Mouse (Mus musculus) olfactory bulb, adult 2 months (tissue): ENCODE data around the gene P4hb.

Source experiments
- CTCF ChIP-seq: fragments of 200-500 bp; IDR thresholded peaks from 2 replicates; pipeline ENCODE4 v1.5.1; 2012; ENCODE audit warnings: low read depth, mild to moderate bottlenecking, low read length, moderate library complexity; ENCODE audit not compliant: insufficient read depth
- POLR2A ChIP-seq: fragments of 200-500 bp; IDR thresholded peaks from 2 replicates; pipeline ENCODE4 v1.6.1; 2012; ENCODE audit warnings: mild to moderate bottlenecking, low read depth, low read length, moderate library complexity; ENCODE audit not compliant: insufficient read depth

- no peak for TF ChIP-seq POLR2A
- no peak for TF ChIP-seq CTCF
These were observed 47.1 kb downstream of the P4hb start for GRCm38 (mm10) chr11:120525959-120526358.
